Mouse (Mus musculus) bone marrow macrophage, adult 2 months (primary cell): Measurements from ENCODE around the gene Mylpf.

Experiments used
- CTCF ChIP-seq: IDR thresholded peaks from 2 replicates; pipeline ENCODE4 v1.5.1; 2012; ENCODE audit warnings: low read depth, mild to moderate bottlenecking, low read length, moderate library complexity
- POLR2A ChIP-seq: IDR thresholded peaks from 2 replicates; pipeline ENCODE4 v1.6.1; 2012; ENCODE audit warnings: mild to moderate bottlenecking, low read depth, low read length, borderline replicate concordance

GRCm38 (mm10) chr7:127209851-127210250 is 1.2 kb downstream of the Mylpf start:
- TF ChIP-seq CTCF = no peak
- no peak for TF ChIP-seq POLR2A
